Mouse (Mus musculus) midbrain, embryonic 14.5 days (tissue): Measurements from ENCODE around the gene Xlr5a. TPM values are rescaled to one million over a fixed set of nuclear protein-coding genes. Genes with fewer than 3 reads are reported as not detected.
"Not testable (repeated sequence)": the region's sequence is repeated elsewhere in the genome, so short reads cannot be mapped to it uniquely, and the experiment has no call there.

Experiments
- ATAC-seq: fragments of 200-750 bp; cut with Nextera tagmentation; 2 replicates; pipeline ENCODE4 v1.8.0; 2017; ENCODE audit warnings: moderate number of reproducible peaks, moderate library complexity; ENCODE audit not compliant: low FRiP score, low TSS enrichment
- DNase-seq: peaks from one replicate; pipeline ENCODE4 v3.0.0-alpha.2; 2015
- H3K27ac ChIP-seq: fragments of 300-500 bp; sonication (generic); replicated peaks from 2 replicates; pipeline ENCODE4 v1.5.1; 2014; ENCODE audit warnings: mild to moderate bottlenecking, low read depth, low read length, moderate library complexity
- H3K27me3 ChIP-seq: fragments of 300-500 bp; sonication (generic); 2 replicates; pipeline ENCODE4 v1.6.1; 2014; ENCODE audit warnings: low read length, control low read depth, mixed read lengths; ENCODE audit not compliant: control insufficient read depth, insufficient read depth
- H3K36me3 ChIP-seq: fragments of 300-500 bp; sonication (generic); 2 replicates; pipeline ENCODE4 v1.6.1; 2014; ENCODE audit warnings: low read length, control low read depth; ENCODE audit not compliant: control insufficient read depth, insufficient read depth
- H3K4me1 ChIP-seq: fragments of 300-500 bp; sonication (generic); 2 replicates; pipeline ENCODE4 v1.6.1; 2014; ENCODE audit warnings: mild to moderate bottlenecking, antibody characterized with exemption, low read length, control low read depth; ENCODE audit not compliant: control insufficient read depth, insufficient read depth
- H3K4me2 ChIP-seq: fragments of 300-500 bp; sonication (generic); 2 replicates; pipeline ENCODE4 v1.6.1; 2014; ENCODE audit warnings: mild to moderate bottlenecking, low read length, moderate library complexity
- H3K4me3 ChIP-seq: fragments of 300-500 bp; sonication (generic); replicated peaks from 2 replicates; pipeline ENCODE4 v1.5.1; 2014; ENCODE audit warnings: low read depth, low read length
- H3K9ac ChIP-seq: fragments of 300-500 bp; sonication (generic); replicated peaks from 2 replicates; pipeline ENCODE4 v1.6.1; 2014; ENCODE audit warnings: mild to moderate bottlenecking, low read length, moderate library complexity
- H3K9me3 ChIP-seq: fragments of 300-500 bp; sonication (generic); 2 replicates; pipeline ENCODE4 v1.6.1; 2016; ENCODE audit warnings: low read length, control low read depth, mixed read lengths; ENCODE audit not compliant: control insufficient read depth
- WGBS: fragments of 180-500 bp; shearing (Covaris S2); extraction: QIAGEN DNeasy Blood & Tissue Kit; methylation state at CpG from one replicate; pipeline ENCODE4 v1.1.7; 2014; 5-methylcytosine and 5-hydroxymethylcytosine counted together
- polyA plus RNA-seq: library from polyadenylated mRNA; unstranded; fragments of >200 nt; fragmentation: Nextera tagmentation; extraction: Ambion mirVana; gene quantifications from 2 replicates; pipeline ENCODE4 v1.2.1, GENCODE M21; 2014

Xlr5a gene
- not detected in 2 replicates for polyA plus RNA-seq

GRCm38 (mm10) chrX:73292876-73293275 is at the start of gene Xlr5a, which contains the start of gene Xlr5c:
TSS of gene Xlr5a (minus strand) at chrX:73292976.
TSS of gene Xlr5c (minus strand) at chrX:73292976.
- not testable (repeated sequence) for H3K4me2 ChIP-seq, H3K4me1 ChIP-seq, H3K27ac ChIP-seq, H3K9ac ChIP-seq, H3K9me3 ChIP-seq, H3K27me3 ChIP-seq, DNase-seq, H3K36me3 ChIP-seq, H3K4me3 ChIP-seq, ATAC-seq
- WGBS = 92% methylated on average over 15 of the region's 17 CpGs

GRCm38 (mm10) chrX:73342483-73342895 is 49.7 kb upstream of the Xlr5a start, which contains the start of gene Zfp275:
TSS of gene Zfp275 (plus strand) at chrX:73342621.
- no peaks in the 10 kb centered on the region for H3K36me3 ChIP-seq
- H3K4me3 ChIP-seq = peak within 1 kb of the TSS; percentile 50
- ATAC-seq (peak; percentile 89), DNase-seq (peak; percentile 85)
- peak within 1 kb of the TSS; percentile 60 for H3K4me2 ChIP-seq
- H3K27me3 ChIP-seq = no peaks in the 10 kb centered on the region
- 21% methylated on average over 37 of the region's 37 CpGs for WGBS
- H3K9me3 ChIP-seq = no peaks in the 10 kb centered on the region
- H3K27ac ChIP-seq = peak within 1 kb of the TSS; percentile 70
- peak within 1 kb of the TSS; percentile 70 for H3K9ac ChIP-seq
- H3K4me1 ChIP-seq = no peaks in the 10 kb centered on the region

GRCm38 (mm10) chrX:73342068-73342467 is 49.3 kb upstream of the Xlr5a start:
- Histone ChIP-seq H3K4me1 (no peaks in the 10 kb centered on the region), H3K4me3 (peak overlapping the region; percentile 50), H3K36me3 (no peaks in the 10 kb centered on the region), H3K9me3 (no peaks in the 10 kb centered on the region), H3K9ac (peak overlapping the region; percentile 70; the same call in 1 of the 2 replicates), H3K27ac (peak overlapping the region; percentile 70; the same call in 1 of the 2 replicates), H3K27me3 (no peaks in the 10 kb centered on the region), H3K4me2 (peak overlapping the region; percentile 60)
- DNase-seq (peak; percentile 1), ATAC-seq (no peak)
- 28% methylated on average over 3 of the region's 3 CpGs for WGBS

GRCm38 (mm10) chrX:73341473-73341872 is 48.7 kb upstream of the Xlr5a start:
- Histone ChIP-seq H3K27ac (no peak overlapping the region), H3K9ac (no peak overlapping the region), H3K27me3 (no peaks in the 10 kb centered on the region), H3K4me3 (no peak overlapping the region), H3K4me2 (no peak overlapping the region), H3K4me1 (no peaks in the 10 kb centered on the region), H3K9me3 (no peaks in the 10 kb centered on the region), H3K36me3 (no peaks in the 10 kb centered on the region)
- ATAC-seq (no peak), DNase-seq (no peak)
- 86% methylated on average over 1 of the region's 1 CpGs for WGBS

- H3K9ac ChIP-seq = no peak within 1 kb of the TSS
- no peak within 1 kb of the TSS for H3K4me3 ChIP-seq
- H3K4me1 ChIP-seq = no peaks in the 10 kb centered on the region
- no peaks in the 10 kb centered on the region for H3K9me3 ChIP-seq
- H3K4me2 ChIP-seq = no peak within 1 kb of the TSS
- no peak within 1 kb of the TSS for H3K27ac ChIP-seq
- H3K27me3 ChIP-seq = no peaks in the 10 kb centered on the region
- no peaks in the 10 kb centered on the region for H3K36me3 ChIP-seq
- no peak for ATAC-seq
- WGBS = 82% methylated on average over 4 of the region's 4 CpGs
- no peak for DNase-seq
Observed at GRCm38 (mm10) chrX:73336740-73337139, 44.0 kb upstream of the Xlr5a start, which contains the start of gene Gm45015. TSS of gene Gm45015 (minus strand) at chrX:73336840.

GRCm38 (mm10) chrX:73333548-73333947 is 40.8 kb upstream of the Xlr5a start:
- no peak overlapping the region for H3K4me2 ChIP-seq
- no peak for DNase-seq
- H3K36me3 ChIP-seq = no peaks in the 10 kb centered on the region
- H3K9ac ChIP-seq = no peak overlapping the region
- H3K9me3 ChIP-seq = no peaks in the 10 kb centered on the region
- no peak overlapping the region for H3K4me3 ChIP-seq
- no peak overlapping the region for H3K27ac ChIP-seq
- no peaks in the 10 kb centered on the region for H3K4me1 ChIP-seq
- H3K27me3 ChIP-seq = no peaks in the 10 kb centered on the region
- no peak for ATAC-seq

GRCm38 (mm10) chrX:73327215-73327614 is 34.4 kb upstream of the Xlr5a start:
- ATAC-seq (no peak), DNase-seq (no peak)
- no peaks in the 10 kb centered on the region for H3K36me3 ChIP-seq
- H3K9me3 ChIP-seq = no peaks in the 10 kb centered on the region
- no peak overlapping the region for H3K4me3 ChIP-seq
- no peak overlapping the region for H3K27ac ChIP-seq
- WGBS = 78% methylated on average over 2 of the region's 2 CpGs
- no peak overlapping the region for H3K9ac ChIP-seq
- no peaks in the 10 kb centered on the region for H3K27me3 ChIP-seq
- H3K4me1 ChIP-seq = no peaks in the 10 kb centered on the region
- H3K4me2 ChIP-seq = no peak overlapping the region

- no peak for ATAC-seq
- H3K27me3 ChIP-seq = no peaks in the 10 kb centered on the region
Observed at GRCm38 (mm10) chrX:73321029-73321428, 28.3 kb upstream of the Xlr5a start.

GRCm38 (mm10) chrX:73312522-73312921 is 19.7 kb upstream of the Xlr5a start:
- no peaks in the 10 kb centered on the region for H3K9me3 ChIP-seq
- no peaks in the 10 kb centered on the region for H3K36me3 ChIP-seq
- DNase-seq (peak; percentile 67), ATAC-seq (no peak)
- H3K4me1 ChIP-seq = no peaks in the 10 kb centered on the region
- no peak overlapping the region for H3K4me2 ChIP-seq
- 44% methylated on average over 3 of the region's 3 CpGs for WGBS
- H3K9ac ChIP-seq = no peak overlapping the region
- H3K27me3 ChIP-seq = no peaks in the 10 kb centered on the region
- H3K27ac ChIP-seq = no peak overlapping the region
- no peak overlapping the region for H3K4me3 ChIP-seq

More at GRCm38 (mm10) chrX:73321029-73321428, 28.3 kb upstream of the Xlr5a start:
- no peak overlapping the region for H3K4me2 ChIP-seq
- no peak overlapping the region for H3K27ac ChIP-seq
- H3K9ac ChIP-seq = no peak overlapping the region
- H3K4me1 ChIP-seq = no peaks in the 10 kb centered on the region
- H3K4me3 ChIP-seq = no peak overlapping the region
- no peak for DNase-seq
- WGBS = 83% methylated on average over 3 of the region's 3 CpGs
- no peaks in the 10 kb centered on the region for H3K9me3 ChIP-seq
- no peaks in the 10 kb centered on the region for H3K36me3 ChIP-seq
